Mouse (Mus musculus): ENCODE results near the gene Zbtb20.

DNA sequence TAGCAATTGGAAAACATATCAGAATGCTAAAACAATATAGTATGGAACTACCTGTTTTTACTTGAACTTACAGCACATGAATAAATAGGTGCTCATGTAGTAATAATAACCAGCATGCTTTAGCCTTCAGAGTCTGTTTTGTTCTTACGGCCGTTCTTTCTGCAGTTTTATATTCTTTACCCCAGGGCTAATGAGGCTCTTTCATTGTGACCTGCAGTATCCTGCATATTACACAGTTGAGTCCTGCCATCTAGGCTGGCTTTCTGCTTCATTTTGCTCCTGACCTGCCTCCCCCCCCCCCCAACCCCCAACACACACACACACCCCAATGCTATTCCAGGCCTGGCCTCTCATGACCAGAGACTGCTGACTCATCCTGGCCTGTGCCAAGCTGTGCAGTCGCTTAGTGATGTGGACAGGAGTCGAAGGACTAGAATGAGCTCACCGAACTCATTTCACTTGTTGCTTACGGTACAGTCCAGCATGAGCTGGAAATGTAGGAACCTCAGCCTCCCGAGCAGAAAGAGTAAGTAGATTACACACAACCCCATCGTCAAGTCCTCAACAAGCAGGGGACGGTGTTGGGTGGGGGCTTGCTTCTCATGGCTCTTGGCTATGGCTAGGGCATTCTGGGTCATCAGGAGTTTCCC, 487.1 kb downstream of the Zbtb20 start:
- TF ChIP-seq POLR2A (IDR thresholded peaks at IDR 0.05; ENCODE audit: control insufficient read depth, low read depth, low read length) (no peak), CTCF (IDR thresholded peaks at IDR 0.05; ENCODE audit: control insufficient read depth, insufficient read depth, insufficient replicate concordance, low read depth, low read length) (no peak)
